Comparison of ENCODE assay signal across 23 mouse cellular contexts in the genomic region with DNA sequence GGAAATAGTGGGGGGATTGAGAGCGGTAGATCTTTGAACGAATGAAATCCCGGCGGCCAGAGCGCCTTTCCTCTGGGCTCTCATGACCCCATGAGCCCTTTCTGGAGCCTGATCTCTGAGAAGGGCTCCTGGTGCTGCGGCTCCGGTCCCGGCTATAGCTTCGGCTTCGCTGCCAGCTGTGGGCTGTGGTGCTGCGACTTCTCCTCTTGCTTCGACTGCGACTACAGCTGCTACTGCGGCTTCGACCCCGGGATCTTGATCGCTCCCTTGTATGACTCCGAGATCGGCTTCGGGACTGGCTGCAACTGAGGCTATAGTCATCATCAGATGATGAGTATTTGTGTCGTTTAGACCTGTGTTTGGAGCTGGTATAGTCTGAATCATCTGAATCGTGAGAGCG. TPM values are rescaled to one million over a fixed set of nuclear protein-coding genes. Genes with fewer than 3 reads are reported as not detected.
"Had no signal": no experiment of that assay in that cellular context is flagged by ENCODE, and none has a peak within 500 bp of the region (broad histone marks: within the 10 kb centered on the region; RNA-seq: fewer than 3 reads in every experiment).

No protein-coding gene starts in this region.

- H3K4me3 ChIP-seq: gastrocnemius, adult 2 months; heart, adult 2 months; hindbrain, embryonic 10.5 days; hindbrain, embryonic 12.5 days; intestine, embryonic 15.5 days; layer of hippocampus, adult 2 months; left cerebral cortex, adult 2 months; limb, embryonic 10.5 days; limb, embryonic 12.5 days had no signal

- H3K4me2 ChIP-seq: hindbrain, embryonic 12.5 days; hindbrain, embryonic 14.5 days; intestine, embryonic 15.5 days; limb, embryonic 12.5 days had no signal

- H3K9me3 ChIP-seq: hindbrain, embryonic 10.5 days; hindbrain, embryonic 12.5 days; intestine, embryonic 15.5 days; limb, embryonic 10.5 days; limb, embryonic 12.5 days had no signal

- H3K27me3 ChIP-seq: hindbrain, embryonic 12.5 days; intestine, embryonic 15.5 days; limb, embryonic 12.5 days had no signal

- H3K4me1 ChIP-seq: hindbrain, embryonic 10.5 days; hindbrain, embryonic 12.5 days; intestine, embryonic 15.5 days; limb, embryonic 10.5 days; limb, embryonic 12.5 days had no signal

- ATAC-seq: forebrain, embryonic 16.5 days; hindbrain, embryonic 16.5 days; inflammation-experienced regulatory T-cells, adult 6 months; intestine, embryonic 15.5 days; intestine, postnatal 0 days had no signal

- DNase-seq: gastrocnemius, adult 2 months; gastrocnemius, postnatal 10 days; gastrocnemius, postnatal 25 days; heart, adult 2 months; heart, postnatal 10 days; heart, postnatal 4 days; kidney, adult 18-20 months; kidney, adult 8-10 months; kidney, postnatal 10 days; kidney, postnatal 25 days; kidney, postnatal 4 days had no signal

- H3K27ac ChIP-seq: gastrocnemius, adult 2 months; heart, adult 2 months; hindbrain, embryonic 10.5 days; hindbrain, embryonic 12.5 days; hindbrain, embryonic 14.5 days; intestine, embryonic 15.5 days; layer of hippocampus, adult 2 months; left cerebral cortex, adult 2 months; limb, embryonic 10.5 days; limb, embryonic 12.5 days had no signal

- H3K9ac ChIP-seq: hindbrain, embryonic 12.5 days; hindbrain, embryonic 14.5 days; intestine, embryonic 15.5 days; limb, embryonic 12.5 days had no signal

RNA-seq across cellular contexts. Expression of a gene that starts 32.1 kb away (rescaled TPM):
- polyA plus RNA-seq: inflammation-experienced regulatory T-cells, adult 6 months had no signal
